Mouse (Mus musculus) E14TG2a.4 (cell line): ENCODE data around the gene Ccdc50.

Source experiments
- H3K27me3 ChIP-seq: 2 replicates; pipeline ENCODE4 v1.6.1; 2014; ENCODE audit warnings: low read length, control low read depth; ENCODE audit not compliant: insufficient read depth
- H3K36me3 ChIP-seq: 2 replicates; pipeline ENCODE4 v1.6.1; 2014; ENCODE audit warnings: low read length, control low read depth; ENCODE audit not compliant: insufficient read depth
- H3K4me1 ChIP-seq: replicated peaks from 2 replicates; pipeline ENCODE4 v1.6.1; 2014; ENCODE audit warnings: low read depth, low read length, control low read depth
- H3K4me3 ChIP-seq: replicated peaks from 2 replicates; pipeline ENCODE4 v1.5.1; 2014; ENCODE audit warnings: mild to moderate bottlenecking, low read length
- H3K9me3 ChIP-seq: 2 replicates; pipeline ENCODE4 v1.6.1; 2014; ENCODE audit warnings: low read length, control low read depth
- CTCF ChIP-seq: conservative IDR thresholded peaks from 2 replicates; pipeline ENCODE4 v1.5.1; 2014; ENCODE audit warnings: low read length
- NANOG ChIP-seq: IDR thresholded peaks from 2 replicates; pipeline ENCODE4 v1.6.1; 2014; ENCODE audit warnings: borderline replicate concordance, low read length, mixed read lengths
- POU5F1 ChIP-seq: IDR thresholded peaks from 2 replicates; pipeline ENCODE4 v1.6.1; 2014; ENCODE audit warnings: low read length, borderline replicate concordance

The Ccdc50 gene

GRCm38 (mm10) chr16:27370700-27371099, 18.0 kb upstream of the Ccdc50 start:
- Histone ChIP-seq H3K9me3 (no peaks in the 10 kb centered on the region), H3K36me3 (no peaks in the 10 kb centered on the region), H3K4me1 (no peaks in the 10 kb centered on the region), H3K4me3 (no peak overlapping the region), H3K27me3 (no peaks in the 10 kb centered on the region)
- TF ChIP-seq NANOG (no peak), CTCF (no peak), POU5F1 (no peak)

DNA sequence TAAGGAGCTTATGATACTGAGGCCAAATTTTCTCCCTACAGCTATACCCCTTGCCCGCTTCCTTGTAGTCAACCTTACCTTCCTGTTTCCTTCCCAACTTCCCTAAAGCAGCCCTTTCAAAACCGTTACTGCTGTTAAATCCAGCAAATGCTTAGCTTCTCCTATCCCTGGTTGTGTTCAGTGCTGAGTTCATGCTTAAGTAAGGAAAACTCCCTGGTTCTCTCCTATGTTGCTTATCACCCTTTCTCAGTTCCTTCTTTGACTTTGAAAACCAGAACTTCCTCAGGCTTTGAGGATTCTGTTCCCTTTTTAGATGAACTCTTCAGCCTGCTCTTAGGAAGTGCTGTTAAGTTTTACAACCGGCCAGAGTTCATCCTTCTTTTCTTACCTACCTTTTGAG, 14.5 kb upstream of the Ccdc50 start:
- Histone ChIP-seq H3K9me3 (no peaks in the 10 kb centered on the region), H3K4me3 (no peak overlapping the region), H3K36me3 (no peaks in the 10 kb centered on the region), H3K4me1 (no peaks in the 10 kb centered on the region), H3K27me3 (no peaks in the 10 kb centered on the region)
- no peak for TF ChIP-seq CTCF
- TF ChIP-seq POU5F1, result no peak
- no peak for TF ChIP-seq NANOG

- TF ChIP-seq CTCF (no peak), NANOG (no peak)
- no peaks in the 10 kb centered on the region for H3K36me3 ChIP-seq
- H3K4me3 ChIP-seq, result no peak overlapping the region
- H3K9me3 ChIP-seq, result no peaks in the 10 kb centered on the region
- no peaks in the 10 kb centered on the region for H3K27me3 ChIP-seq
- no peaks in the 10 kb centered on the region for H3K4me1 ChIP-seq
Measured at GRCm38 (mm10) chr16:27375318-27375717, 13.4 kb upstream of the Ccdc50 start.

DNA sequence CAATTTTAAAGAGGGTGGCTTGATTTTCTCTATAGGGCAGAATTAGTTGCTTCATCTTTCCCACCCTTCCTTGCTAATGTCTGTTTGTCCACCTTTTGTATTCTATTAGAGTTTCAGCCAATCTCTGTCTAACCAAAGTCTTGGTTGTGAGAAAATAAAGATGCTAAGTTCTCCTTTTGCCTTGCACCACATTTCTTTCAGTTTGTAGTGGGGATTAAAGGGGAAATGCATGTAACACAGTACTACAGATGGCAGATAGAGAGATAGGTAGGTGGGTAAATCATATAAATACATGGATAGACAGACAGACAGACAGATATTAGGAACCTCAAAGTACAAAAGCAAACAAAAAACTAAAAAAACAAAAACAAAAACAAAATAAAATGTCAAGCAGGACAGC, 12.1 kb upstream of the Ccdc50 start:
- Histone ChIP-seq H3K4me3 (no peak overlapping the region), H3K27me3 (no peaks in the 10 kb centered on the region)
- TF ChIP-seq NANOG (no peak), CTCF (no peak), POU5F1 (no peak)

GRCm38 (mm10) chr16:27382217-27382616, 6.5 kb upstream of the Ccdc50 start:
- no peaks in the 10 kb centered on the region for H3K36me3 ChIP-seq
- no peaks in the 10 kb centered on the region for H3K9me3 ChIP-seq

More for the DNA sequence above, 12.1 kb upstream of the Ccdc50 start:
- Histone ChIP-seq H3K36me3 (no peaks in the 10 kb centered on the region), H3K9me3 (no peaks in the 10 kb centered on the region), H3K4me1 (no peaks in the 10 kb centered on the region)

DNA sequence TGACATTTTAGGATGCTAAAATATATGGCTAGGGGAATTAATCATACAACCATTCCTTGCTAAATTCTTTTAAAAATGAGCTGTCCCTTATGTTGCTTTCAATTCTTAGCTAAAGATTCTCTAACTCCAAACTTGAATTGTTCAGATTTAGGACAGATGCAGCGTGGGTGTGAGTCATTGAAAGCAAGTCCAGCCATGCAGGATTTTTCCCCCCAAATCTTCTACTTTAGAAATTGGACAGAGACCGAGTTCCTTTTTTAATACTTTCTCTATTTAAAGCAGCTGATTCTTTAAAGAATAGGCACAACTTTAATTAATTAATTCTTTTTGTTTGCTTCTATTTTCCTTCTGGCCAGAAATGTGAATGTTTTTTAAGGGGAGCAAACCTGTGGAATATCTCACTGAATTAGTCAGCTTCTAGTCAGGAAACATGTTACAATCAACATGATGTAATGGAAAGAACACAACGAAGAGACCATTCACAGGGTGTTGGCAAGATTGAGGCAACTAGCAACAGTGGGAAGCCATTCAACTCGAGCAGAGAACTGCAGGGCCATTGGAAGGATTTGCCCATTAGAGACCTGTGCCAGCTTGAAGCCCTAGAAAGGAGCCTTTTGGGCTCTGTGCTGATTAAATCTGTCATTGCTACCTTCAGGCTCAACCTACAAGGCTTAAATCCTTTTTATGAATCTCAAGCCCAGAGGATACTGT, 3.6 kb upstream of the Ccdc50 start:
- H3K36me3 ChIP-seq, result no peaks in the 10 kb centered on the region
- peaks cover 14% of the 10 kb centered on the region for H3K4me1 ChIP-seq
- no peak overlapping the region for H3K4me3 ChIP-seq
- no peaks in the 10 kb centered on the region for H3K9me3 ChIP-seq
- H3K27me3 ChIP-seq, result peaks cover 6% of the 10 kb centered on the region; the same call in 1 of the 2 replicates
- TF ChIP-seq POU5F1 (no peak), NANOG (no peak)

More at GRCm38 (mm10) chr16:27382217-27382616, 6.5 kb upstream of the Ccdc50 start:
- Histone ChIP-seq H3K4me3 (no peak overlapping the region), H3K27me3 (peaks cover 6% of the 10 kb centered on the region; the same call in 1 of the 2 replicates), H3K4me1 (no peaks in the 10 kb centered on the region)
- TF ChIP-seq POU5F1 (no peak), CTCF (no peak), NANOG (no peak)

- Histone ChIP-seq H3K9me3 (no peaks in the 10 kb centered on the region), H3K36me3 (no peaks in the 10 kb centered on the region), H3K4me3 (no peak overlapping the region), H3K4me1 (peaks cover 18% of the 10 kb centered on the region), H3K27me3 (peaks cover 6% of the 10 kb centered on the region; the same call in 1 of the 2 replicates)
- TF ChIP-seq CTCF (no peak), NANOG (no peak), POU5F1 (no peak)
Measured at GRCm38 (mm10) chr16:27385649-27386048, 3.0 kb upstream of the Ccdc50 start.

- H3K4me1 ChIP-seq, result peaks cover 18% of the 10 kb centered on the region
- H3K36me3 ChIP-seq, result no peaks in the 10 kb centered on the region
- H3K4me3 ChIP-seq, result no peak overlapping the region
- no peaks in the 10 kb centered on the region for H3K9me3 ChIP-seq
- TF ChIP-seq CTCF (no peak), POU5F1 (no peak), NANOG (no peak)
- H3K27me3 ChIP-seq, result peaks cover 6% of the 10 kb centered on the region; the same call in 1 of the 2 replicates
Measured at GRCm38 (mm10) chr16:27386850-27387407, 1.7 kb upstream of the Ccdc50 start.
